Mouse (Mus musculus): ENCODE measurements at regions not wholly inside any gene's neighbourhood (a gene's known extent, or its start where the extent isn't known, plus 50 kb on each side); places are given as distances from the start of the nearest gene placed in this dataset.

- 89% methylated on average over 6 of the region's 6 CpGs for whole genome bisulfite sequencing
- H3K4me3 ChIP-seq (ENCODE audit: low read depth, low read length), result no peak overlapping the region
Measured at GRCm38 (mm10) chr7:117916915-117917314, 199.1 kb downstream of the Rps15a start.

GRCm38 (mm10) chr7:117912453-117912852, 203.5 kb downstream of the Rps15a start:
- Histone ChIP-seq H3K4me2 (ENCODE audit: low read depth, low read length, severe bottlenecking) (no peak overlapping the region), H3K9me3 (ENCODE audit: control insufficient read depth, low read length) (no peaks in the 10 kb centered on the region), H3K27me3 (ENCODE audit: control insufficient read depth, insufficient read depth, low read length) (no peaks in the 10 kb centered on the region), H3K36me3 (ENCODE audit: control insufficient read depth, insufficient read depth, low read length) (no peaks in the 10 kb centered on the region), H3K9ac (ENCODE audit: low read length) (no peak overlapping the region), H3K4me3 (ENCODE audit: low read depth, low read length) (no peak overlapping the region), H3K27ac (ENCODE audit: low read depth, low read length) (no peak overlapping the region), H3K4me1 (replicated peaks; ENCODE audit: control insufficient read depth, insufficient read depth, low read length) (no peaks in the 10 kb centered on the region)
- DNase-seq (ENCODE audit: low spot score) (no peak), ATAC-seq (replicated peaks; ENCODE audit: low FRiP score) (no peak)
- 81% methylated on average over 3 of the region's 3 CpGs for WGBS

More at GRCm38 (mm10) chr7:117916915-117917314, 199.1 kb downstream of the Rps15a start:
- Histone ChIP-seq H3K4me2 (ENCODE audit: low read depth, low read length, severe bottlenecking) (no peak overlapping the region), H3K9me3 (ENCODE audit: control insufficient read depth, low read length) (no peaks in the 10 kb centered on the region), H3K27ac (ENCODE audit: low read depth, low read length) (no peak overlapping the region), H3K27me3 (ENCODE audit: control insufficient read depth, insufficient read depth, low read length) (no peaks in the 10 kb centered on the region), H3K9ac (ENCODE audit: low read length) (no peak overlapping the region), H3K36me3 (ENCODE audit: control insufficient read depth, insufficient read depth, low read length) (no peaks in the 10 kb centered on the region), H3K4me1 (replicated peaks; ENCODE audit: control insufficient read depth, insufficient read depth, low read length) (no peaks in the 10 kb centered on the region)
- DNase-seq (ENCODE audit: low spot score), result no peak
- no peak for ATAC-seq (replicated peaks; ENCODE audit: low FRiP score)

GRCm38 (mm10) chr7:117911062-117911461, 204.9 kb downstream of the Rps15a start:
- 90% methylated on average over 3 of the region's 3 CpGs for WGBS
- ATAC-seq (replicated peaks; ENCODE audit: low FRiP score) (no peak), DNase-seq (ENCODE audit: low spot score) (no peak)
- Histone ChIP-seq H3K36me3 (ENCODE audit: control insufficient read depth, insufficient read depth, low read length) (no peaks in the 10 kb centered on the region), H3K9ac (ENCODE audit: low read length) (no peak overlapping the region), H3K27ac (ENCODE audit: low read depth, low read length) (no peak overlapping the region), H3K4me2 (ENCODE audit: low read depth, low read length, severe bottlenecking) (no peak overlapping the region), H3K4me1 (replicated peaks; ENCODE audit: control insufficient read depth, insufficient read depth, low read length) (no peaks in the 10 kb centered on the region), H3K4me3 (ENCODE audit: low read depth, low read length) (no peak overlapping the region), H3K27me3 (ENCODE audit: control insufficient read depth, insufficient read depth, low read length) (no peaks in the 10 kb centered on the region), H3K9me3 (ENCODE audit: control insufficient read depth, low read length) (no peaks in the 10 kb centered on the region)

GRCm38 (mm10) chr7:117896528-117896927, 219.5 kb downstream of the Rps15a start:
- no peaks in the 10 kb centered on the region for H3K36me3 ChIP-seq (ENCODE audit: control insufficient read depth, insufficient read depth, low read length)
- DNase-seq (ENCODE audit: low spot score), result no peak
- WGBS, result 89% methylated on average over 2 of the region's 2 CpGs

GRCm38 (mm10) chr7:117887288-117887687, 228.7 kb downstream of the Rps15a start:
- ATAC-seq (replicated peaks; ENCODE audit: low FRiP score), result no peak
- H3K4me2 ChIP-seq (ENCODE audit: low read depth, low read length, severe bottlenecking), result no peak overlapping the region
- H3K4me1 ChIP-seq (replicated peaks; ENCODE audit: control insufficient read depth, insufficient read depth, low read length), result no peaks in the 10 kb centered on the region
- H3K4me3 ChIP-seq (ENCODE audit: low read depth, low read length), result no peak overlapping the region
- no peaks in the 10 kb centered on the region for H3K36me3 ChIP-seq (ENCODE audit: control insufficient read depth, insufficient read depth, low read length)
- H3K9ac ChIP-seq (ENCODE audit: low read length), result no peak overlapping the region
- no peak for DNase-seq (ENCODE audit: low spot score)
- no peaks in the 10 kb centered on the region for H3K27me3 ChIP-seq (ENCODE audit: control insufficient read depth, insufficient read depth, low read length)
- 90% methylated on average over 6 of the region's 6 CpGs for WGBS
- H3K9me3 ChIP-seq (ENCODE audit: control insufficient read depth, low read length), result no peaks in the 10 kb centered on the region
- no peak overlapping the region for H3K27ac ChIP-seq (ENCODE audit: low read depth, low read length)

More at GRCm38 (mm10) chr7:117896528-117896927, 219.5 kb downstream of the Rps15a start:
- Histone ChIP-seq H3K27ac (ENCODE audit: low read depth, low read length) (no peak overlapping the region), H3K4me2 (ENCODE audit: low read depth, low read length, severe bottlenecking) (no peak overlapping the region), H3K4me3 (ENCODE audit: low read depth, low read length) (no peak overlapping the region), H3K27me3 (ENCODE audit: control insufficient read depth, insufficient read depth, low read length) (no peaks in the 10 kb centered on the region), H3K9me3 (ENCODE audit: control insufficient read depth, low read length) (no peaks in the 10 kb centered on the region), H3K4me1 (replicated peaks; ENCODE audit: control insufficient read depth, insufficient read depth, low read length) (no peaks in the 10 kb centered on the region), H3K9ac (ENCODE audit: low read length) (no peak overlapping the region)
- no peak for ATAC-seq (replicated peaks; ENCODE audit: low FRiP score)

- 7% methylated on average over 13 of the region's 13 CpGs for WGBS
- Histone ChIP-seq H3K27me3 (ENCODE audit: control insufficient read depth, insufficient read depth, low read length) (no peaks in the 10 kb centered on the region), H3K9me3 (ENCODE audit: control insufficient read depth, low read length) (no peaks in the 10 kb centered on the region), H3K9ac (ENCODE audit: low read length) (no peak overlapping the region), H3K36me3 (ENCODE audit: control insufficient read depth, insufficient read depth, low read length) (no peaks in the 10 kb centered on the region), H3K4me2 (ENCODE audit: low read depth, low read length, severe bottlenecking) (no peak overlapping the region), H3K4me1 (replicated peaks; ENCODE audit: control insufficient read depth, insufficient read depth, low read length) (no peaks in the 10 kb centered on the region), H3K4me3 (ENCODE audit: low read depth, low read length) (no peak overlapping the region), H3K27ac (ENCODE audit: low read depth, low read length) (no peak overlapping the region)
- peak; percentile 69; the same call in 1 of the 2 replicates for ATAC-seq (replicated peaks; ENCODE audit: low FRiP score)
- DNase-seq (ENCODE audit: low spot score), result peak; percentile 90
Measured at GRCm38 (mm10) chr7:117882803-117883202, 233.2 kb downstream of the Rps15a start.

- H3K4me3 ChIP-seq (ENCODE audit: low read depth, low read length), result no peak overlapping the region
- no peaks in the 10 kb centered on the region for H3K4me1 ChIP-seq (replicated peaks; ENCODE audit: control insufficient read depth, insufficient read depth, low read length)
- no peak overlapping the region for H3K27ac ChIP-seq (ENCODE audit: low read depth, low read length)
- ATAC-seq (replicated peaks; ENCODE audit: low FRiP score) (no peak), DNase-seq (ENCODE audit: low spot score) (no peak)
- no peak overlapping the region for H3K4me2 ChIP-seq (ENCODE audit: low read depth, low read length, severe bottlenecking)
- no peaks in the 10 kb centered on the region for H3K9me3 ChIP-seq (ENCODE audit: control insufficient read depth, low read length)
- H3K9ac ChIP-seq (ENCODE audit: low read length), result no peak overlapping the region
- WGBS, result 81% methylated on average over 7 of the region's 7 CpGs
- no peaks in the 10 kb centered on the region for H3K36me3 ChIP-seq (ENCODE audit: control insufficient read depth, insufficient read depth, low read length)
- no peaks in the 10 kb centered on the region for H3K27me3 ChIP-seq (ENCODE audit: control insufficient read depth, insufficient read depth, low read length)
Measured at GRCm38 (mm10) chr7:117878903-117879302, 237.1 kb downstream of the Rps15a start.

GRCm38 (mm10) chr7:117875241-117875640, 240.7 kb downstream of the Rps15a start:
- Histone ChIP-seq H3K4me1 (replicated peaks; ENCODE audit: control insufficient read depth, insufficient read depth, low read length) (no peaks in the 10 kb centered on the region), H3K9ac (ENCODE audit: low read length) (no peak overlapping the region), H3K27me3 (ENCODE audit: control insufficient read depth, insufficient read depth, low read length) (no peaks in the 10 kb centered on the region), H3K4me3 (ENCODE audit: low read depth, low read length) (no peak overlapping the region), H3K4me2 (ENCODE audit: low read depth, low read length, severe bottlenecking) (no peak overlapping the region), H3K9me3 (ENCODE audit: control insufficient read depth, low read length) (no peaks in the 10 kb centered on the region), H3K36me3 (ENCODE audit: control insufficient read depth, insufficient read depth, low read length) (no peaks in the 10 kb centered on the region), H3K27ac (ENCODE audit: low read depth, low read length) (no peak overlapping the region)
- ATAC-seq (replicated peaks; ENCODE audit: low FRiP score) (no peak), DNase-seq (ENCODE audit: low spot score) (no peak)
- 85% methylated on average over 2 of the region's 2 CpGs for WGBS

GRCm38 (mm10) chr7:117859419-117859818, 256.6 kb downstream of the Rps15a start:
- Histone ChIP-seq H3K27me3 (ENCODE audit: control insufficient read depth, insufficient read depth, low read length) (no peaks in the 10 kb centered on the region), H3K4me2 (ENCODE audit: low read depth, low read length, severe bottlenecking) (no peak overlapping the region), H3K4me1 (replicated peaks; ENCODE audit: control insufficient read depth, insufficient read depth, low read length) (no peaks in the 10 kb centered on the region), H3K9ac (ENCODE audit: low read length) (no peak overlapping the region), H3K9me3 (ENCODE audit: control insufficient read depth, low read length) (no peaks in the 10 kb centered on the region), H3K27ac (ENCODE audit: low read depth, low read length) (no peak overlapping the region), H3K4me3 (ENCODE audit: low read depth, low read length) (no peak overlapping the region), H3K36me3 (ENCODE audit: control insufficient read depth, insufficient read depth, low read length) (no peaks in the 10 kb centered on the region)
- DNase-seq (ENCODE audit: low spot score), result no peak
- WGBS, result 78% methylated on average over 6 of the region's 6 CpGs
- no peak for ATAC-seq (replicated peaks; ENCODE audit: low FRiP score)
